Mouse (Mus musculus) forebrain, postnatal 0 days (tissue): ENCODE measurements around the gene Slmap. TPM values are rescaled to one million over a fixed set of nuclear protein-coding genes. Genes with fewer than 3 reads are reported as not detected.

Source experiments
- ATAC-seq: fragments of 200-750 bp; cut with Nextera tagmentation; 2 replicates; pipeline ENCODE4 v1.8.0; 2017; ENCODE audit warnings: mild to moderate bottlenecking, moderate library complexity
- DNase-seq: peaks from one replicate; pipeline ENCODE4 v3.0.0-alpha.2; 2015
- H3K27ac ChIP-seq: fragments of 300-500 bp; sonication (generic); 2 replicates; pipeline ENCODE4 v1.5.1; 2014; ENCODE audit warnings: low read depth, mild to moderate bottlenecking, antibody characterized with exemption, low read length, moderate library complexity, mixed read lengths
- H3K27me3 ChIP-seq: fragments of 300-500 bp; sonication (generic); 2 replicates; pipeline ENCODE4 v1.6.1; 2014; ENCODE audit warnings: mild to moderate bottlenecking, low read length, mixed read lengths; ENCODE audit not compliant: insufficient read depth
- H3K36me3 ChIP-seq: fragments of 300-500 bp; sonication (generic); 2 replicates; pipeline ENCODE4 v1.6.1; 2014; ENCODE audit warnings: mild to moderate bottlenecking, moderate library complexity; ENCODE audit not compliant: insufficient read depth
- H3K4me1 ChIP-seq: fragments of 300-500 bp; sonication (generic); 2 replicates; pipeline ENCODE4 v1.6.1; 2014; ENCODE audit warnings: antibody characterized with exemption; ENCODE audit not compliant: insufficient read depth
- H3K4me2 ChIP-seq: fragments of 300-500 bp; sonication (generic); 2 replicates; pipeline ENCODE4 v1.6.1; 2014; ENCODE audit warnings: low read depth, mild to moderate bottlenecking, moderate library complexity
- H3K4me3 ChIP-seq: fragments of 300-500 bp; sonication (generic); 2 replicates; pipeline ENCODE4 v1.5.1; 2014; ENCODE audit warnings: low read depth, low read length, mixed read lengths
- H3K9ac ChIP-seq: fragments of 300-500 bp; sonication (generic); 2 replicates; pipeline ENCODE4 v1.6.1; 2014; ENCODE audit warnings: mild to moderate bottlenecking
- H3K9me3 ChIP-seq: fragments of 300-500 bp; sonication (generic); 2 replicates; pipeline ENCODE4 v1.6.1; 2016; ENCODE audit warnings: low read length
- CTCF ChIP-seq: sonication (generic); IDR thresholded peaks from 2 replicates; pipeline ENCODE4 v1.5.1; 2016; ENCODE audit warnings: antibody characterized with exemption, control low read depth, low read depth
- WGBS: fragments of 180-500 bp; shearing (Covaris S2); extraction: QIAGEN DNeasy Blood & Tissue Kit; methylation state at CpG from one replicate; pipeline ENCODE4 v1.1.7; 2014; 5-methylcytosine and 5-hydroxymethylcytosine counted together
- polyA plus RNA-seq: library from polyadenylated mRNA; unstranded; fragments of >200 nt; fragmentation: Nextera tagmentation; extraction: Ambion mirVana; gene quantifications from 2 replicates; pipeline ENCODE4 v1.2.1, GENCODE M21; 2015
- total RNA-seq: library from RNA; depleted of rRNA; stranded (reverse); fragments of >200 nt; gene quantifications from 2 replicates; pipeline ENCODE4 v1.2.3, GENCODE M21; 2014

Gene Slmap
- total and polyA plus RNA-seq, 2 experiments from 2014 or later = 9.9 to 27.2 TPM

DNA sequence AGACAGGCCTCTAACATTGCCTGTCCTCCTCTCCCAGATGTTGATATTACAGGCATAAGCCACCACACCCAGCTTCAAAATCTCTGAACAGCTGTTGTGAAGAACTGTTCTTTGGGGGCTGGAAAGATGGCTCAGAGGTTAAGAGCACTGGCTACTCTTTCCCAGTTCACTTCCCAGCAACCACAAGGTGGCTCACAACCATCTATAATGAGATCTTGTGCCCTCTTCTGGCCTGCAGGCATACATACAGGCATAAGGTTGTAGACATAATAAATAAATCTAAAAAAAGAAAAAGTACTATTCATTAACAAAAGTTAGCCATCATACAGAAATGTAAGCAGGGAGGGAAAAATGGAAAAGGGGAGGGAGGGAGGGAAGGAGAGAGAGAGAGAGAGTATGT lies 98.4 kb downstream of the Slmap start:
- peaks cover 5% of the 10 kb centered on the region; the same call in 1 of the 2 replicates for H3K36me3 ChIP-seq
- no peak overlapping the region for H3K9ac ChIP-seq
- H3K4me1 ChIP-seq = no peaks in the 10 kb centered on the region

DNA sequence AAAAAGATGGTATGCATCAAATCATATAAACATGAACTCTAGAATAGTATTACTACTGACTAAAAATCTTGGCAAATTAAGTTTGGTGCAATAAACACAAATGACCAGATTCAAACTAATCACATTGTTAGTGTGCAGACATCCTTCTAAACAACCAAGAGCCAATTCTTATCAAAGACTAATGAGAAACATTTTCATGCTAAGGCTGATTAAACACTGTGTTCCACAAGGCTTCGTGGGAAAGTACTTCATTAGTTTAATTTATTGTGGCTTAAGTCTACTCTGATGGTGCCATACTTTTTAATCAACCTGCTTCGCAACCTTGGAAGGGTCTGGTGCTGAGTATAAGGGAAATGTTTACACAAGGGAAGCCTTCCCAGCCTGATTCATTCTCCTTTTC lies 102.4 kb downstream of the Slmap start:
- Histone ChIP-seq H3K4me3 (no peak overlapping the region), H3K9me3 (no peaks in the 10 kb centered on the region), H3K4me1 (no peaks in the 10 kb centered on the region), H3K9ac (no peak overlapping the region), H3K4me2 (no peak overlapping the region), H3K27me3 (no peaks in the 10 kb centered on the region), H3K27ac (no peak overlapping the region), H3K36me3 (peaks cover 12% of the 10 kb centered on the region; the same call in 1 of the 2 replicates)
- no peak for TF ChIP-seq CTCF
- WGBS = 27% methylated on average over 2 of the region's 2 CpGs
- no peak for ATAC-seq
- no peak for DNase-seq

More for the DNA sequence above, 98.4 kb downstream of the Slmap start:
- no peak overlapping the region for H3K4me3 ChIP-seq
- no peak overlapping the region for H3K27ac ChIP-seq
- no peaks in the 10 kb centered on the region for H3K27me3 ChIP-seq
- peak; percentile 47 for TF ChIP-seq CTCF
- no peaks in the 10 kb centered on the region for H3K9me3 ChIP-seq
- ATAC-seq (no peak), DNase-seq (no peak)
- no peak overlapping the region for H3K4me2 ChIP-seq

DNA sequence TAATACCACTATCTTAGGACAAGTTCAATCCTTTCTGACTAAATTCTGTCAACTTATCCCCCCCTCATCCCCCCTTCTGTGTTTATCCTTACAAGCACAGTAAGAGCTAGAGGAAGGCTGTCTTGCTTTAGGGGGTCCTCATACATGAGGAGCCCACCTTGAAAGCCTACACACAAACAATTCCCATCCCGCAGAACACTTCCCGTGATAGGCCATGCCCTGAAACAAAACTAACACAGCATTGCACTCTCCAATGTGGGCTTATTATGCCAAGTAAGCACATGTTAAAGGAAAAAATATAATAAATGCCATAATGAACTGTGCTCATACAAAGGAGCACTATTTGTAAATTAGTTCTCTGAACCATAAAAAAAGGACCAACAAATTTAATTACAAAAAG lies 102.8 kb downstream of the Slmap start:
- no peaks in the 10 kb centered on the region for H3K9me3 ChIP-seq
- WGBS = 28% methylated on average over 2 of the region's 2 CpGs

DNA sequence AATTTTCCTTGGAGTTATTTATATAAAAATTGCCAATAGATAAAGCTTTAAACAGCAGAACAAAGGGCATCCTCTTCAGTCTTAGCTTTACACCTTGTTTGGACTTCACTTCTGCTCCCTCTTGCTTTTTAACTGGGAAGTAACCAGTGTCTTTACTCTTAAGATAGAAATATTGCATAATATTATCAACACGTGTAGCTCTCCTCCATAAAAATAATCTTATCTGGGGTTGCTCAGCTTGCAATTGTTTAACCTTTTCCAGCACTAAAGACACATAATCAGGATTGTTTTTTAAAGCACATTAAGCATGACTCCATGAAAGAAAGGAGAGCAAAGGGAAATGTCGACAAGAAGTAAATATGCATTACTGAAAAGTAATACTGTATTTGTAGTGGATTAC lies 114.5 kb downstream of the Slmap start:
- no peak overlapping the region for H3K27ac ChIP-seq
- ATAC-seq = no peak
- WGBS = 85% methylated on average over 2 of the region's 2 CpGs
- TF ChIP-seq CTCF = no peak
- peaks cover 47% of the 10 kb centered on the region for H3K36me3 ChIP-seq
- no peaks in the 10 kb centered on the region for H3K4me1 ChIP-seq
- no peaks in the 10 kb centered on the region for H3K9me3 ChIP-seq
- H3K27me3 ChIP-seq = no peaks in the 10 kb centered on the region
- H3K4me3 ChIP-seq = no peak overlapping the region
- no peak overlapping the region for H3K9ac ChIP-seq
- H3K4me2 ChIP-seq = no peak overlapping the region
- no peak for DNase-seq

More for the DNA sequence above, 102.8 kb downstream of the Slmap start:
- no peak for DNase-seq
- peaks cover 16% of the 10 kb centered on the region for H3K36me3 ChIP-seq
- no peak for ATAC-seq
- H3K27ac ChIP-seq = no peak overlapping the region
- no peak overlapping the region for H3K4me3 ChIP-seq
- no peak for TF ChIP-seq CTCF
- no peak overlapping the region for H3K4me2 ChIP-seq
- H3K9ac ChIP-seq = no peak overlapping the region
- no peaks in the 10 kb centered on the region for H3K4me1 ChIP-seq
- H3K27me3 ChIP-seq = no peaks in the 10 kb centered on the region

DNA sequence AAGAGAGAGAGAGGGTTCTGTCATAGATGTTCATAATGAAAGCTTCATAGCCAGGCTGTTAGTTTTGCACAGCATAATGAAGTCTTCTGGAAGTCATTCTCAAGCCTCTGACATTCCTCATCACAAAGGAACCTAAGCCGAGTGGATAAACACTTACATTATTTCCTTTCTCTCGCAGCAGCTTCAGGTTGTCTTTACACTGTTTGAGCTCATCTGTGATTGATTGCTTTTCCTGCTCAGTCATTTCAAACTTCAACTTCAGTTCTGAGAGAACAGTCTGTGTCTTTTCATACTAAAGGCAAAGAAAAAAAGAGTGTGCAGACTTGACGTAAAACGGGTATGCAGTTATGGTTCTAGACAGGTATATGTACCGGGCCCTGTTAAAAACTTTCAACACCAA lies 116.8 kb downstream of the Slmap start:
- Histone ChIP-seq H3K4me1 (no peaks in the 10 kb centered on the region), H3K9ac (no peak overlapping the region), H3K9me3 (no peaks in the 10 kb centered on the region), H3K4me3 (no peak overlapping the region), H3K4me2 (no peak overlapping the region), H3K27me3 (no peaks in the 10 kb centered on the region), H3K27ac (no peak overlapping the region), H3K36me3 (peaks cover 38% of the 10 kb centered on the region)
- TF ChIP-seq CTCF = no peak
- ATAC-seq (no peak), DNase-seq (no peak)
- WGBS = 78% methylated on average over 5 of the region's 5 CpGs

DNA sequence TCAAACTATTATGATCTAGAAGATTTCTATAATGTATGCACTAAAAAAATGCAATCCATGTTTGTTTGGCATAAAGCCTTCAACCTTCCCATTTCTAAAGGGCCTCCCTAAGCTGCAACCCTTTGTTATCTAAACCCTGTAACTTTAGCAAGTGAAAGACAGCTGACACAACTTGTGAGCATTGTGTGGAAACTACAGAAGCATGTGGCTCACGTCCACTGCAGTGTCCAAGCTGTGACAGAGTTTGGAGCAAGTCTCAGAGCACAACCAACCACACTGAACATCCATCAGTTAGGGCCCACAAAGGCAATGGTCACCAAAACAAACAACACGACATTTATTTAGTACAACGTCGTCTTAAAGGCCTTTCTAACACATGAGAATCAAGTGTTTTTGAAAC lies 117.6 kb downstream of the Slmap start:
- peaks cover 29% of the 10 kb centered on the region for H3K36me3 ChIP-seq
- TF ChIP-seq CTCF = no peak
- H3K4me3 ChIP-seq = no peak overlapping the region
- DNase-seq (no peak), ATAC-seq (no peak)
- no peaks in the 10 kb centered on the region for H3K27me3 ChIP-seq
- H3K9ac ChIP-seq = no peak overlapping the region
- no peaks in the 10 kb centered on the region for H3K9me3 ChIP-seq
- WGBS = 70% methylated on average over 4 of the region's 4 CpGs
- H3K27ac ChIP-seq = no peak overlapping the region
- H3K4me2 ChIP-seq = no peak overlapping the region
- H3K4me1 ChIP-seq = no peaks in the 10 kb centered on the region

DNA sequence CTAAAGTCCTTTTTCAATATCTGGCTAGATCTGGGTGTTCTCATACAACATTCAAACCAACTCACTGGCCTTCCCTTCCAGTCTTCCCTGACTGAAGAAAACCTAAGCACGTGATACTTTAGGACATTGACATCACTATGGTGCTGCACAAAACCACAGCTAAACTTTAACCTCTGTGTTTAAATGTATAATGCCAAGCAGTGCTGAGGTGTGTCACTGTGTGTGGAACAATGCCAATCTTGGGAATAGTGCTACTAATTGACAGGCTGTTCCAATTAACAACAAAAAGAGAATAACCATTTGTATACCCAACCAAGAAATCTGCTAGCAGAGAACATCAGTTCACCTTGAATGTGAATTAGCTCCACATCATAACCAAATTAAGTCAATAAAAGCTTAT lies 121.2 kb downstream of the Slmap start:
- no peaks in the 10 kb centered on the region for H3K27me3 ChIP-seq
- no peak for ATAC-seq
- H3K9me3 ChIP-seq = no peaks in the 10 kb centered on the region
- H3K36me3 ChIP-seq = peaks cover 11% of the 10 kb centered on the region
- no peaks in the 10 kb centered on the region for H3K4me1 ChIP-seq
- no peak overlapping the region for H3K4me3 ChIP-seq
- TF ChIP-seq CTCF = no peak
- no peak for DNase-seq
- H3K4me2 ChIP-seq = no peak overlapping the region
- H3K27ac ChIP-seq = no peak overlapping the region
- H3K9ac ChIP-seq = no peak overlapping the region
- 40% methylated on average over 1 of the region's 1 CpGs for WGBS

DNA sequence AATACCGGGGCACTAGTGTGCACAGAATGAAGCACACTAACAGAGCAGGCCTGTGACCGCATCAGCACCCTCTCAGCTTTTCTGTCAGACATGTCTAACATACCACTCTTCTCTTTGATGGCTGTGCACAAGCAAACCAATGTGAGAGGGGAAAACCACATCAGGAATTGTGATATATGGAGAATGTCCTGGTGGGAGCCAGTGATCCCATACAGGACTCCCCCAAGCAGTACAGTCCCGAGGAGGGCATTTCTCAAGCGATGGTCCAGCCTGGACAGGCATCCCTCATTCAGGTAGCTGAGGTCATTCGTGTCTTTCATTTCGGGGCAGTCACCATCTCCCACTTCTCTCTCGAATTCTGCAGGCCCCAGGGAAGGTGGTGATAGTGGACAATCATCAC lies 128.0 kb downstream of the Slmap start:
- Histone ChIP-seq H3K4me3 (no peak overlapping the region), H3K9ac (no peak overlapping the region), H3K4me1 (no peaks in the 10 kb centered on the region), H3K36me3 (no peaks in the 10 kb centered on the region), H3K27me3 (no peaks in the 10 kb centered on the region), H3K4me2 (no peak overlapping the region), H3K27ac (no peak overlapping the region), H3K9me3 (no peaks in the 10 kb centered on the region)
- no peak for ATAC-seq
- no peak for TF ChIP-seq CTCF
- no peak for DNase-seq
- 91% methylated on average over 7 of the region's 7 CpGs for WGBS
